ENCODE assay signal across 10 mouse cellular contexts in the genomic region with DNA sequence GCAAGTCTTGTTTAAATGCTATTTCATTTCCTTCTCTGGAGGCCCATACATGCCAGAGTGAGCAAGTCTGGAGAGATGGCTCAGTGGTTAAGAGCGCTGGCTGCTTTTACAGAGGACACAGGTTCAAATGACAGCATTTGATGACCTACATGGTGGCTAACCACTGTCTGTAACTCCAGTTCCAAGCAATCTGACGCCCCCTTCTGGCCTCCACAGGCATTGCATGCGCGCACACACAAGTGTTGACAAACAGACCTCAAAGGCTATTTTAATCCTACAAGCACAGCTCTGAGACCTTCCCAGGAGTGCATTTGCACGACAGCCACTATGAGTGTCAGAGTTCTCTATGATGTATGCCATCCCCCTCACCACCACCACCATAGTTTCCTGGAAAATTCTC.
A peak's percentile ranks its signal among the peaks of the same experiment; 100 is the strongest.
DNase-seq lines count a peak whose midpoint lies in the region; TF ChIP-seq lines count a peak whose summit lies in the region.
"Had no signal": no experiment of that assay in that cellular context is flagged by ENCODE, and none has a peak within 500 bp of the region (broad histone marks: within the 10 kb centered on the region; RNA-seq: fewer than 3 reads in every experiment).

No protein-coding gene starts in this region.

- intact Hi-C loops in left cerebral cortex, adult 2 months (cut with DNase I): no loop called here
- intact Hi-C loops in heart, postnatal 25 days (cut with DNase I): no loop called here

- no peaks in the 10 kb centered on the region for H3K4me1 ChIP-seq in testis, adult 2 months (ENCODE audit: control insufficient read depth, insufficient read depth, low read length)
- H3K4me1 ChIP-seq: hindbrain, embryonic 15.5 days; neural tube, embryonic 12.5 days had no signal

- H3K4me3 ChIP-seq in left cerebral cortex, adult 2 months: no peak overlapping the region
- H3K4me3 ChIP-seq in testis, adult 2 months (ENCODE audit: control insufficient read depth, low read depth, low read length): no peak overlapping the region
- H3K4me3 ChIP-seq: hindbrain, embryonic 15.5 days; neural tube, embryonic 12.5 days had no signal

- TF ChIP-seq POLR2A in testis, adult 2 months (IDR thresholded peaks at IDR 0.05; ENCODE audit: control insufficient read depth, low read depth, low read length): no peak

- no peak overlapping the region for H3K27ac ChIP-seq in left cerebral cortex, adult 2 months
- H3K27ac ChIP-seq in testis, adult 2 months (ENCODE audit: control insufficient read depth, insufficient read depth, low read depth, low read length): no peak overlapping the region
- H3K27ac ChIP-seq: hindbrain, embryonic 15.5 days; neural tube, embryonic 12.5 days had no signal

- DNase-seq in left cerebral cortex, adult 2 months (ENCODE audit: extremely low spot score in 1 of 2, low spot score in 2 of 2): no peak
- DNase-seq in left cerebral cortex, adult 9 months (ENCODE audit: low spot score in 2 of 2): no peak
- peak; percentile 53 for DNase-seq in MEL-GATA-1-ER (ENCODE audit: extremely low read depth, low read depth)
- DNase-seq in kidney, postnatal 14 days: peak; percentile 17
- DNase-seq in cerebellum, adult 8-10 months: no peak
- DNase-seq in urinary bladder, adult 18-20 months (ENCODE audit: low spot score in 2 of 2): no peak
- no peak for DNase-seq in heart, postnatal 25 days (ENCODE audit: low spot score)

- H3K36me3 ChIP-seq in testis, adult 2 months (ENCODE audit: control insufficient read depth, insufficient read depth, low read length): no peaks in the 10 kb centered on the region
- H3K36me3 ChIP-seq: hindbrain, embryonic 15.5 days; neural tube, embryonic 12.5 days had no signal

- peak; percentile 26 for TF ChIP-seq CTCF in left cerebral cortex, adult 2 months (IDR thresholded peaks at IDR 0.05)
- TF ChIP-seq CTCF in testis, adult 2 months (IDR thresholded peaks at IDR 0.05; ENCODE audit: control insufficient read depth, insufficient read depth, insufficient replicate concordance, low read depth, low read length): peak; percentile 79; the same call in 1 of the 2 replicates

- H3K27me3 ChIP-seq in testis, adult 2 months (ENCODE audit: control insufficient read depth, insufficient read depth, low read length): no peaks in the 10 kb centered on the region
- H3K27me3 ChIP-seq: hindbrain, embryonic 15.5 days; neural tube, embryonic 12.5 days had no signal

Comparison
In these comparisons a context has a peak if more than half of its experiments do, and no peak if none do; other contexts are left out.
1. DNase-seq: peak in MEL-GATA-1-ER (single experiment) and kidney, postnatal 14 days (single experiment); none in left cerebral cortex, adult 2 months (0 of 2), left cerebral cortex, adult 9 months (0 of 2), cerebellum, adult 8-10 months (single experiment), urinary bladder, adult 18-20 months (0 of 2) and heart, postnatal 25 days (single experiment).